Mouse (Mus musculus) liver, postnatal 0 days (tissue): ENCODE data around the gene Mybpc3.

Experiments
- CTCF ChIP-seq: sonication (generic); IDR thresholded peaks from 2 replicates; pipeline ENCODE4 v1.5.1; 2016; ENCODE audit warnings: antibody characterized with exemption, low read depth
- EP300 ChIP-seq: IDR thresholded peaks from 2 replicates; pipeline ENCODE4 v1.6.1; 2016; ENCODE audit warnings: antibody characterized with exemption, low read depth, mild to moderate bottlenecking

DNA sequence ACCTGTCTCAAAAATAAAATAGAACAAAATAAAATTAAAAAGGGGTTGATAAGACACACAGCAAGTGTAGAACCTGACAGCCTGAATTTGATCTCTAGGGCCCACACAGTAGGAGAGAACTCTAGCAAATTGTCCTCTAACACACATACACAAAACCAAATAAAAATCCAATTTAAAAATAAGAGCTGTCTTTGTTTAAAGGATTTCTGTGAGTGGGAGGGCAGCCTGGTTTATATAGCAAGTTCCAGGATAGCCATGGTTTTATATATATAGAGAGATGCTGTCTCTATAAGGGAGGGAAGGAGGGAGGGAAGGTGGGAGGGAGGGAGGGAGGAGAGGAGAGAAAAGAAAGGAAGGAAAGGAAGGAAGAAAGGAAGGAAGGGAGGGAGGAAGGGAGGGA, 30.2 kb downstream of the Mybpc3 start:
- TF ChIP-seq CTCF (no peak), EP300 (no peak)
